Mouse (Mus musculus): ENCODE measurements around the gene Esrrb. TPM values are rescaled to one million over a fixed set of nuclear protein-coding genes. Genes with fewer than 3 reads are reported as not detected.

The Esrrb gene
- polyA plus RNA-seq, 1 experiment, result 149 TPM

- Histone ChIP-seq H3K4me1 (ENCODE audit: control insufficient read depth, insufficient read depth, low read length) (peaks cover 2% of the 10 kb centered on the region), H3K4me3 (ENCODE audit: low read depth, low read length) (peak overlapping the region; percentile 68), H3K27ac (ENCODE audit: insufficient read depth, low read length) (peak overlapping the region; percentile 73), H3K9me3 (replicated peaks; ENCODE audit: control insufficient read depth, insufficient read depth, low read length, poor library complexity, severe bottlenecking) (no peaks in the 10 kb centered on the region), H3K36me3 (ENCODE audit: control insufficient read depth, insufficient read depth, low read length, poor library complexity, severe bottlenecking) (peaks cover 61% of the 10 kb centered on the region), H3K27me3 (ENCODE audit: control insufficient read depth, insufficient read depth, low read length, poor library complexity, severe bottlenecking) (no peaks in the 10 kb centered on the region), H3K9ac (ENCODE audit: low read depth, poor library complexity, severe bottlenecking) (peak overlapping the region; percentile 3; the same call in 1 of the 2 replicates)
- TF ChIP-seq CTCF (IDR thresholded peaks at IDR 0.05; ENCODE audit: low read depth, low read length) (no peak), POLR2A (IDR thresholded peaks at IDR 0.05; ENCODE audit: insufficient read depth, low read length) (no peak), EP300 (IDR thresholded peaks at IDR 0.05; ENCODE audit: insufficient read depth, low read depth, low read length) (no peak)
These were observed 129.1 kb downstream of the Esrrb start for GRCm38 (mm10) chr12:86490052-86490451.

GRCm38 (mm10) chr12:86491500-86491899 lies 130.6 kb downstream of the Esrrb start:
- peaks cover 70% of the 10 kb centered on the region for H3K36me3 ChIP-seq (ENCODE audit: control insufficient read depth, insufficient read depth, low read length, poor library complexity, severe bottlenecking)
- TF ChIP-seq EP300 (IDR thresholded peaks at IDR 0.05; ENCODE audit: insufficient read depth, low read depth, low read length) (no peak), CTCF (IDR thresholded peaks at IDR 0.05; ENCODE audit: low read depth, low read length) (no peak), POLR2A (IDR thresholded peaks at IDR 0.05; ENCODE audit: insufficient read depth, low read length) (no peak)
- no peaks in the 10 kb centered on the region for H3K9me3 ChIP-seq (replicated peaks; ENCODE audit: control insufficient read depth, insufficient read depth, low read length, poor library complexity, severe bottlenecking)
- H3K9ac ChIP-seq (ENCODE audit: low read depth, poor library complexity, severe bottlenecking), result peak overlapping the region; percentile 45
- peaks cover 2% of the 10 kb centered on the region for H3K4me1 ChIP-seq (ENCODE audit: control insufficient read depth, insufficient read depth, low read length)
- peak overlapping the region; percentile 27 for H3K27ac ChIP-seq (ENCODE audit: insufficient read depth, low read length)
- no peaks in the 10 kb centered on the region for H3K27me3 ChIP-seq (ENCODE audit: control insufficient read depth, insufficient read depth, low read length, poor library complexity, severe bottlenecking)
- H3K4me3 ChIP-seq (ENCODE audit: low read depth, low read length), result no peak overlapping the region

GRCm38 (mm10) chr12:86492822-86493221 lies 131.9 kb downstream of the Esrrb start:
- peaks cover 2% of the 10 kb centered on the region for H3K4me1 ChIP-seq (ENCODE audit: control insufficient read depth, insufficient read depth, low read length)
- peaks cover 65% of the 10 kb centered on the region for H3K36me3 ChIP-seq (ENCODE audit: control insufficient read depth, insufficient read depth, low read length, poor library complexity, severe bottlenecking)
- H3K9ac ChIP-seq (ENCODE audit: low read depth, poor library complexity, severe bottlenecking), result peak overlapping the region; percentile 45; the same call in 1 of the 2 replicates
- H3K9me3 ChIP-seq (replicated peaks; ENCODE audit: control insufficient read depth, insufficient read depth, low read length, poor library complexity, severe bottlenecking), result no peaks in the 10 kb centered on the region
- TF ChIP-seq POLR2A (IDR thresholded peaks at IDR 0.05; ENCODE audit: insufficient read depth, low read length) (no peak), CTCF (IDR thresholded peaks at IDR 0.05; ENCODE audit: low read depth, low read length) (no peak), EP300 (IDR thresholded peaks at IDR 0.05; ENCODE audit: insufficient read depth, low read depth, low read length) (no peak)
- no peaks in the 10 kb centered on the region for H3K27me3 ChIP-seq (ENCODE audit: control insufficient read depth, insufficient read depth, low read length, poor library complexity, severe bottlenecking)
- no peak overlapping the region for H3K4me3 ChIP-seq (ENCODE audit: low read depth, low read length)
- H3K27ac ChIP-seq (ENCODE audit: insufficient read depth, low read length), result peak overlapping the region; percentile 54

GRCm38 (mm10) chr12:86497126-86497525 lies 136.2 kb downstream of the Esrrb start:
- TF ChIP-seq EP300 (IDR thresholded peaks at IDR 0.05; ENCODE audit: insufficient read depth, low read depth, low read length), result peak; percentile 73; the same call in 1 of the 2 replicates
- TF ChIP-seq CTCF (IDR thresholded peaks at IDR 0.05; ENCODE audit: low read depth, low read length), result no peak
- TF ChIP-seq POLR2A (IDR thresholded peaks at IDR 0.05; ENCODE audit: insufficient read depth, low read length), result no peak
- peak overlapping the region; percentile 99 for H3K27ac ChIP-seq (ENCODE audit: insufficient read depth, low read length)

GRCm38 (mm10) chr12:86498765-86499164 lies 137.8 kb downstream of the Esrrb start:
- H3K36me3 ChIP-seq (ENCODE audit: control insufficient read depth, insufficient read depth, low read length, poor library complexity, severe bottlenecking), result peaks cover 31% of the 10 kb centered on the region
- peak overlapping the region; percentile 69 for H3K9ac ChIP-seq (ENCODE audit: low read depth, poor library complexity, severe bottlenecking)
- H3K27ac ChIP-seq (ENCODE audit: insufficient read depth, low read length), result peak overlapping the region; percentile 99
- no peaks in the 10 kb centered on the region for H3K9me3 ChIP-seq (replicated peaks; ENCODE audit: control insufficient read depth, insufficient read depth, low read length, poor library complexity, severe bottlenecking)
- TF ChIP-seq CTCF (IDR thresholded peaks at IDR 0.05; ENCODE audit: low read depth, low read length) (no peak), POLR2A (IDR thresholded peaks at IDR 0.05; ENCODE audit: insufficient read depth, low read length) (no peak), EP300 (IDR thresholded peaks at IDR 0.05; ENCODE audit: insufficient read depth, low read depth, low read length) (peak; percentile 100)
- peak overlapping the region; percentile 17; the same call in 1 of the 2 replicates for H3K4me3 ChIP-seq (ENCODE audit: low read depth, low read length)
- no peaks in the 10 kb centered on the region for H3K27me3 ChIP-seq (ENCODE audit: control insufficient read depth, insufficient read depth, low read length, poor library complexity, severe bottlenecking)
- H3K4me1 ChIP-seq (ENCODE audit: control insufficient read depth, insufficient read depth, low read length), result peaks cover 2% of the 10 kb centered on the region

More at GRCm38 (mm10) chr12:86497126-86497525, 136.2 kb downstream of the Esrrb start:
- no peak overlapping the region for H3K9ac ChIP-seq (ENCODE audit: low read depth, poor library complexity, severe bottlenecking)
- H3K27me3 ChIP-seq (ENCODE audit: control insufficient read depth, insufficient read depth, low read length, poor library complexity, severe bottlenecking), result no peaks in the 10 kb centered on the region
- H3K4me3 ChIP-seq (ENCODE audit: low read depth, low read length), result no peak overlapping the region
- H3K4me1 ChIP-seq (ENCODE audit: control insufficient read depth, insufficient read depth, low read length), result peaks cover 4% of the 10 kb centered on the region
- no peaks in the 10 kb centered on the region for H3K9me3 ChIP-seq (replicated peaks; ENCODE audit: control insufficient read depth, insufficient read depth, low read length, poor library complexity, severe bottlenecking)
- H3K36me3 ChIP-seq (ENCODE audit: control insufficient read depth, insufficient read depth, low read length, poor library complexity, severe bottlenecking), result peaks cover 36% of the 10 kb centered on the region

GRCm38 (mm10) chr12:86501728-86502127 lies 140.8 kb downstream of the Esrrb start:
- no peak overlapping the region for H3K9ac ChIP-seq (ENCODE audit: low read depth, poor library complexity, severe bottlenecking)
- peaks cover 27% of the 10 kb centered on the region for H3K36me3 ChIP-seq (ENCODE audit: control insufficient read depth, insufficient read depth, low read length, poor library complexity, severe bottlenecking)
- TF ChIP-seq CTCF (IDR thresholded peaks at IDR 0.05; ENCODE audit: low read depth, low read length), result no peak
- TF ChIP-seq EP300 (IDR thresholded peaks at IDR 0.05; ENCODE audit: insufficient read depth, low read depth, low read length), result peak; percentile 100
- no peaks in the 10 kb centered on the region for H3K27me3 ChIP-seq (ENCODE audit: control insufficient read depth, insufficient read depth, low read length, poor library complexity, severe bottlenecking)
- H3K4me1 ChIP-seq (ENCODE audit: control insufficient read depth, insufficient read depth, low read length), result peaks cover 12% of the 10 kb centered on the region
- no peak overlapping the region for H3K4me3 ChIP-seq (ENCODE audit: low read depth, low read length)
- H3K27ac ChIP-seq (ENCODE audit: insufficient read depth, low read length), result peak overlapping the region; percentile 94
- H3K9me3 ChIP-seq (replicated peaks; ENCODE audit: control insufficient read depth, insufficient read depth, low read length, poor library complexity, severe bottlenecking), result no peaks in the 10 kb centered on the region

Data from ES-Bruce4 (cell line).